Mouse (Mus musculus) neural tube, embryonic 15.5 days (tissue): Measurements from ENCODE around the gene Atp13a5. TPM values are rescaled to one million over a fixed set of nuclear protein-coding genes. Genes with fewer than 3 reads are reported as not detected.

Experiments
- ATAC-seq: fragments of 200-750 bp; cut with Nextera tagmentation; 2 replicates; pipeline ENCODE4 v1.8.0; 2017; ENCODE audit warnings: mild to moderate bottlenecking, moderate TSS enrichment, moderate library complexity; ENCODE audit not compliant: low FRiP score
- H3K27ac ChIP-seq: fragments of 300-500 bp; sonication (generic); replicated peaks from 2 replicates; pipeline ENCODE4 v1.5.1; 2015; ENCODE audit warnings: mild to moderate bottlenecking, inconsistent platforms
- H3K27me3 ChIP-seq: fragments of 300-500 bp; sonication (generic); replicated peaks from 2 replicates; pipeline ENCODE4 v1.6.1; 2015; ENCODE audit warnings: inconsistent platforms
- H3K36me3 ChIP-seq: fragments of 300-500 bp; sonication (generic); 2 replicates; pipeline ENCODE4 v1.6.1; 2015; ENCODE audit warnings: inconsistent platforms
- H3K4me1 ChIP-seq: fragments of 300-500 bp; sonication (generic); 2 replicates; pipeline ENCODE4 v1.6.1; 2015; ENCODE audit warnings: inconsistent platforms
- H3K4me2 ChIP-seq: fragments of 300-500 bp; sonication (generic); 2 replicates; pipeline ENCODE4 v1.6.1; 2015; ENCODE audit warnings: inconsistent platforms, mild to moderate bottlenecking, moderate library complexity
- H3K4me3 ChIP-seq: fragments of 300-500 bp; sonication (generic); replicated peaks from 2 replicates; pipeline ENCODE4 v1.5.1; 2015; ENCODE audit warnings: mild to moderate bottlenecking, inconsistent platforms
- H3K9ac ChIP-seq: fragments of 300-500 bp; sonication (generic); replicated peaks from 2 replicates; pipeline ENCODE4 v1.6.1; 2015; ENCODE audit warnings: mild to moderate bottlenecking, inconsistent platforms
- H3K9me3 ChIP-seq: fragments of 300-500 bp; sonication (generic); replicated peaks from 2 replicates; pipeline ENCODE4 v1.6.1; 2016; ENCODE audit warnings: inconsistent platforms
- WGBS: fragments of 180-500 bp; shearing (Covaris S2); methylation state at CpG from one replicate; pipeline ENCODE4 v1.1.7; 2015; ENCODE audit warnings: mixed read lengths; 5-methylcytosine and 5-hydroxymethylcytosine counted together
- polyA plus RNA-seq: library from polyadenylated mRNA; unstranded; fragments of >200 nt; fragmentation: Nextera tagmentation; extraction: Ambion mirVana; gene quantifications from 2 replicates; pipeline ENCODE4 v1.2.1, GENCODE M21; 2015

Atp13a5 gene
- polyA plus RNA-seq: 1.0 and 1.4 TPM in 2 replicates

DNA sequence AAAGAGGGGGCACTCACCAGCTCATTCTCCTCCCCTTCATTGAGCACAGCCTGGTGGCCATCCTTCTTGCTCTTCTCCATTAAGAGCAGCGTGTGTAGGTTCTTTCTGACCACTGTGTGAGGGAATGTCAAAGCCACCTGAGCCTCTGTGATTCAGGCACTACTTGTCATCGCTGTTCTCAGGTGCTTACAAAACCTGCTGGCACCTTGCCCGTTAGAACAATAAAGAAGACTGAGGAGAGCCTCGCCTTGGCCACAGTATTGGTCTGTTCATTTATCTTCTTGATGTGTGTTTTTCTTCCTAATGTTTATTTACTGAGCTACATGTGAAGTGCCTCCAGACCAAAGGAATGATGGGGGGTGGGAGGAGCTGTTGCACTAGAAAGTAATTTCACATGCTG is at the start of gene Atp13a5:
TSS of gene Atp13a5 (minus strand) at position 275 of the 400 bp plus-strand sequence.
- H3K36me3 ChIP-seq: no peaks in the 10 kb centered on the region
- H3K9ac ChIP-seq: no peak within 1 kb of the TSS
- WGBS: 76% methylated on average over 4 of the region's 4 CpGs
- no peaks in the 10 kb centered on the region for H3K9me3 ChIP-seq
- no peak within 1 kb of the TSS for H3K4me2 ChIP-seq
- no peak within 1 kb of the TSS for H3K27ac ChIP-seq
- no peaks in the 10 kb centered on the region for H3K27me3 ChIP-seq
- H3K4me1 ChIP-seq: no peaks in the 10 kb centered on the region
- H3K4me3 ChIP-seq: no peak within 1 kb of the TSS
- ATAC-seq: no peak

DNA sequence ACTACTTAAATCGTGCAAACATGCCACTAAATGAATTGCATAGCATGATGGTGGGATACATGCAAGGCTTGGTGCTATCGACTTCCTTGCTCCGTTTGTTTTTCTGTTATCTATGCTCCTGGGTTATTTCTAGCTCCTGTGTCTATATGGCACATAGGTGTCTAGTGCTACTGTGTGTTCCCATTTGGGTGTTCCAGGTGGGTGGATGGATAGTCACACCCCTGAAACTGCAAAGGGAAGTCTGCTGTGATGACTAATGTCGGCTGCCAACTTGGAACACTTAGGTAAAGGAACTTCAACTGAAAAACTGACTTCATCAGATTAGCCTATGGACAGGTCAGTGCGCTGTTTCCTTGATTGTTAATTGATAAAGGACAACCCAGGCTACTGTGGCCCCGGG is 36.3 kb upstream of the Atp13a5 start:
- H3K9me3 ChIP-seq: no peaks in the 10 kb centered on the region
- H3K27ac ChIP-seq: no peak overlapping the region
- ATAC-seq: no peak
- no peaks in the 10 kb centered on the region for H3K36me3 ChIP-seq
- 91% methylated on average over 6 of the region's 6 CpGs for WGBS
- no peaks in the 10 kb centered on the region for H3K27me3 ChIP-seq
- no peak overlapping the region for H3K4me3 ChIP-seq
- H3K4me1 ChIP-seq: no peaks in the 10 kb centered on the region
- H3K9ac ChIP-seq: no peak overlapping the region
- no peak overlapping the region for H3K4me2 ChIP-seq

DNA sequence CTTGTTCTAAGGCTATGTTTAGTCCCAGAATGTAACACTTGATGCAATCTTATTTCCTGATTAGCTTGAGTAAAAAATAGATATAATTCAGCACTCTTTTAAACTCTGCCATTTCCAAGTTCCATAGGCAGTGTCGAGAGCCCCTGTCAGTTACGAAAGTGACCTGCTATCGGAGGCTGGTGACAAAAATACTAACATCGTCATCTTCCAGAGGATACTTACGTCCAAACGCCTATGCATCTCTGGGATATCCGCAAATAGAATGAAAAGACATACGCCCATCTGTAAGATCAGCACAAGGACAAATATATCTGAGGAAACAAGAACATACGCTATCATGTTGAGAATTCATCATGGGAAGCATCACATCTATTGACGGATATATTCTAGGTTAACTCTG is 28.8 kb upstream of the Atp13a5 start:
- ATAC-seq: no peak
- no peak overlapping the region for H3K27ac ChIP-seq
- H3K36me3 ChIP-seq: no peaks in the 10 kb centered on the region
- WGBS: 93% methylated on average over 10 of the region's 10 CpGs
- no peaks in the 10 kb centered on the region for H3K4me1 ChIP-seq
- no peaks in the 10 kb centered on the region for H3K27me3 ChIP-seq
- no peak overlapping the region for H3K9ac ChIP-seq
- H3K9me3 ChIP-seq: no peaks in the 10 kb centered on the region
- no peak overlapping the region for H3K4me3 ChIP-seq
- H3K4me2 ChIP-seq: no peak overlapping the region

DNA sequence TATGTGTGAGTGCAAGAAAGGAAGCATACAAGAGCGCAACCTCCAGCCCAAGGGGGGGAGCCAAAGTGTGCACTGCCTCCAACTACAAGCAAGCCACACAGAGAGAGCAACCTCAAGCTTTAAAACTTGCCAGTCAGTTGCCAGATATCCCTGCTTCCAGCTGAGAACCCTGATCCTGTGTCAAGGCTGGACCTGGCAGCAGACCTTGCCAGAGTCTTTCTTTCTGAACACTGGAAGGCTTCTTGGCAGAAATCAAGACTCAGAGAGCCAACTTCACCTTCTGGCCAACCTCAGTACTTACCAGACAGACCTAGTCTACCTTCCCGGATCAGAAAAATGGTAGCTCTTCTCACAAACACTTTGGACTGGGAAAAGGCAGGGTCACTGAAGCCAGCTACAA is 20.5 kb upstream of the Atp13a5 start:
- H3K27ac ChIP-seq: no peak overlapping the region
- 94% methylated on average over 2 of the region's 2 CpGs for WGBS

DNA sequence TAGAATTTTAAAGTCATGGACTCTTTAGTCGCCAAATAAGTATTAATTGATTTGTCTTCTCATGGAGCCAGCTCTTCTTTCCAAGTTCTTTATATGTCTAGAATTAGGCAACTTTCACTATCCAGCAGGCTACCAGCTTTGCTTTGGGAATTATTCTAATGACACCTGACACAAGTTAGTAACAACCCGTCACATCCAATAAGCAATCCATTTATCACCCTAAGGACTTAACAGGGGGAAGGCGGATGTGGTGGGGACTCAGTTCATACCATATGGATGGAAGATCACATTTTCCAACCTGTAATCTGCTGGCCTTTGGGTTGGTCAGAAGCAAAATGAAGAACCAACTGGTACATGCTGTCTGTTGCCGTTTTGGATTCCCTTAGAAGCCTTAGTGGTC is 6.2 kb upstream of the Atp13a5 start:
- no peak overlapping the region for H3K4me2 ChIP-seq
- H3K27ac ChIP-seq: no peak overlapping the region
- H3K27me3 ChIP-seq: no peaks in the 10 kb centered on the region
- ATAC-seq: no peak
- H3K9me3 ChIP-seq: no peaks in the 10 kb centered on the region
- H3K4me3 ChIP-seq: no peak overlapping the region
- H3K4me1 ChIP-seq: 0 out of 2 replicates have a peak, but pooled peaks cover 3% of the 10 kb centered on the region
- no peaks in the 10 kb centered on the region for H3K36me3 ChIP-seq
- no peak overlapping the region for H3K9ac ChIP-seq
- 91% methylated on average over 4 of the region's 4 CpGs for WGBS

More for the DNA sequence above, 20.5 kb upstream of the Atp13a5 start:
- Histone ChIP-seq H3K36me3 (no peaks in the 10 kb centered on the region), H3K4me3 (no peak overlapping the region), H3K4me2 (no peak overlapping the region), H3K27me3 (no peaks in the 10 kb centered on the region), H3K9ac (no peak overlapping the region), H3K4me1 (no peaks in the 10 kb centered on the region), H3K9me3 (no peaks in the 10 kb centered on the region)
- no peak for ATAC-seq

DNA sequence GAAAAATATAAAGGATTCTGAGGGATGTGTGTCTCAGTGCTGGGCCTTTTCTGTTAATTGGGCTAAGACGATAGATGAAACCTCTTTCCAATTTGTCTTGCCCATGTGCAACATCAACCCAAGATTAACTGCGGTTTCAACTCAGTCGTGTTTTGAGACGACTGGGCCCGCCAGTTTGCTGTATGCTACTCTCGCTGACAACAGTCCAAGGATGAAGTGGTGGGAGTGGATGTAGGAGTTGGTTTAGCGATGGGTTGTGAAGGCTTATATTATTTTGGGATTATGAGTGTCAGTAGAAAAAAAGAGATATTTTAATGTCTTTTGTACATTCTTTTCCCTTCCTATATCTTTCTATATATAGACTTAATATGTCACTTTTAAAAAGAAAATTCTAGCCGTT is 3.9 kb downstream of the Atp13a5 start:
- Histone ChIP-seq H3K9me3 (no peaks in the 10 kb centered on the region), H3K4me1 (no peaks in the 10 kb centered on the region), H3K27me3 (no peaks in the 10 kb centered on the region), H3K4me3 (no peak overlapping the region), H3K36me3 (no peaks in the 10 kb centered on the region), H3K9ac (no peak overlapping the region), H3K27ac (no peak overlapping the region), H3K4me2 (no peak overlapping the region)
- no peak for ATAC-seq
- WGBS: 89% methylated on average over 8 of the region's 8 CpGs

DNA sequence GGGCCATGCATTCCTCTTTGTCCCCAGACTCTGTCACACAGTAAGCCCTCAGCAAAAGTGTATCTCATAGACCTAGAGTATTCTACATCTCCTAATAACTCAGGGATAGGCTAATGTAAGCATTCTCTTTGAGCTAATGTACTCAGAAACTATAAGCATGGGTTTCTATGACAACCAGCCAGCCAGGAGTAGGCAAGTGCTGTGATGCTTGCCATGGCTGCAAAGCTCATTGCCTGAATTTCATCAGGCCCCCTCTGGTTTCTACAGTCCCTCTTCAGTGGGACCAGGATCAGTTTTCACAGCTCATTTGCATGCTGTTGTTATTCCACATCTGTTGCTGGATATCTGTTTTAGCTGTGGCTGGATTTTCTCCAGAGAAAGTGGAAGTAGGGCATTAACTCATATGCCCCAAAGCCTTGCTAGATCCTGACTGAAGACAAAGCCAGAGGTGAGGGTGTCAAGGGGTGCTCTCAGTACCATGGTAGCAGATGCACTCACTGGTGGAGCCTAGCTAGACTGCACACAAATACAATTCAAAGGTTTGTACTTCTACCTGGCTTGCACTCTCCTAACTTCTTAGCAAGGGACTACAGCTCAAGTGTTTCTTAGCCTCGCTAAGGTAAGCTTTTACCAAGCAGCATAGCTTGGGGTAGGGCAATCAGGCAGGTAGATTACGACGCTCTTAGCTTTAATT is 47.0 kb downstream of the Atp13a5 start:
- 79% methylated on average over 3 of the region's 3 CpGs for WGBS
- H3K4me2 ChIP-seq: peak overlapping the region; percentile 22; the same call in 1 of the 2 replicates
- ATAC-seq: peak; percentile 92
- H3K27me3 ChIP-seq: no peaks in the 10 kb centered on the region
- no peaks in the 10 kb centered on the region for H3K36me3 ChIP-seq
- H3K9ac ChIP-seq: no peak overlapping the region
- peaks cover 14% of the 10 kb centered on the region for H3K4me1 ChIP-seq
- no peaks in the 10 kb centered on the region for H3K9me3 ChIP-seq
- H3K4me3 ChIP-seq: no peak overlapping the region
- H3K27ac ChIP-seq: peak overlapping the region; percentile 80

DNA sequence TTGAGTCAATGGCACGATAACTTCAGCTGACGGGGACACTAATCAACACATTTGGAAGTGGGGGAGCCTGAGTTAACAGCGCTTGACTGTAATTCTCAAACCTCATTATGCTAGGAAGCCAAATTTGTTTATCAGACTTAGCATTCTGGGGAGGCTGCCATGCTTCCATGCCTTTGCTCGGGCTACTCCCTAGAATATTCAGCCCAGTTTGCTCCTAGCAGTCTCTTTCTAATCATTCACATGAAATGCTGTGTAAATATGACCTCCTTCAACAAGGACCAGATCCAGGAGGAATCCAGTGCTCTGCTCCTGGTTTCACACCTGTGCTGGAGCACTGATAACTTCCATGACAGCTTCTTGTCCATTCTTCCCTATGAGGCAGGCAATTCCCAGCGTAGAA is 47.6 kb downstream of the Atp13a5 start:
- 60% methylated on average over 5 of the region's 5 CpGs for WGBS
- no peak overlapping the region for H3K4me3 ChIP-seq
- peak overlapping the region; percentile 80 for H3K27ac ChIP-seq
- peak overlapping the region; percentile 22; the same call in 1 of the 2 replicates for H3K4me2 ChIP-seq
- no peak overlapping the region for H3K9ac ChIP-seq
- ATAC-seq: peak; percentile 69
- H3K4me1 ChIP-seq: peaks cover 14% of the 10 kb centered on the region
- H3K9me3 ChIP-seq: no peaks in the 10 kb centered on the region
- no peaks in the 10 kb centered on the region for H3K27me3 ChIP-seq
- H3K36me3 ChIP-seq: no peaks in the 10 kb centered on the region

DNA sequence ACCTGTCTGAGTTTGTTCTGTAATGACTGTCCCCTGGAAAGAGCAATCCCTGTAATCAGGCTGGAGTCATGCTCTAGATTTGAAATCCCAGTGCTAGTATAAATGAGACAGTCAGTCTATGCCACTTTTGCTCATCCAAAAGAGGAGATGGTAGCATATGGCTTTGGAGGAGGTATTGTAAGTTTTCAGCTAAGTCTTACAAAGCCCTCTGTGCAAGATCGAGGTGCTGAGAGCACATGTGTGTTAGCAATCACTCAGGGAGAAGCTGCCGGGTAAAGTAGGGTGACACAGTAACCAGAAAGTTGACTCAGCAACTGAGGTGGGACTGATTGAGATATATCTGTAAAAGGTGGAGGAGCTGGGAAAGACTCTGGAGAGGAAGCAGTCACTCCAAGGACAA is 49.3 kb downstream of the Atp13a5 start:
- Histone ChIP-seq H3K27me3 (no peaks in the 10 kb centered on the region), H3K36me3 (no peaks in the 10 kb centered on the region), H3K4me2 (no peak overlapping the region), H3K4me3 (no peak overlapping the region), H3K9me3 (no peaks in the 10 kb centered on the region), H3K9ac (no peak overlapping the region), H3K27ac (no peak overlapping the region), H3K4me1 (peaks cover 17% of the 10 kb centered on the region)
- ATAC-seq: no peak
- 94% methylated on average over 2 of the region's 2 CpGs for WGBS

DNA sequence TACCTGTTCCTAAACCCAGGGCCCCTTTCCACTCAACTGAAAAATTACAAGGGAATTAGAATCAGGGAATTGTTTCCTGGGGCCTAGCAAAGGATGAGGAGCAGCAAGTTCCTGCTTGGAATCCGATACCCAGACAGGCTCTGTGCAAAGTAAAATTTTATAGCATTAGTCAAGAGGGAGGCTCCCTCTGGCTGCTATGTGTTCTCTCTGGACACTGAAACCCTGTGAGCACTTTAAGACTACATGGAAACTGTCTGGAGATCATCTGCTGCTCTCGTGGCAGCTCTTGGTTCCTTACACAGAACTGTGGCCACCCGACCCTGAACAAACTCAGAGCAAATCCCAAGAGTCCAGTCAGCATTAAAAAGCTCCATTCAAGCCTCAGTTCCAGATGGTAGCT is 50.6 kb downstream of the Atp13a5 start:
- WGBS: 55% methylated on average over 3 of the region's 3 CpGs
- H3K4me2 ChIP-seq: no peak overlapping the region
- no peaks in the 10 kb centered on the region for H3K36me3 ChIP-seq
- no peak for ATAC-seq
- no peak overlapping the region for H3K9ac ChIP-seq
- no peak overlapping the region for H3K27ac ChIP-seq
- no peaks in the 10 kb centered on the region for H3K9me3 ChIP-seq
- H3K27me3 ChIP-seq: no peaks in the 10 kb centered on the region
- peaks cover 17% of the 10 kb centered on the region for H3K4me1 ChIP-seq
- H3K4me3 ChIP-seq: no peak overlapping the region

DNA sequence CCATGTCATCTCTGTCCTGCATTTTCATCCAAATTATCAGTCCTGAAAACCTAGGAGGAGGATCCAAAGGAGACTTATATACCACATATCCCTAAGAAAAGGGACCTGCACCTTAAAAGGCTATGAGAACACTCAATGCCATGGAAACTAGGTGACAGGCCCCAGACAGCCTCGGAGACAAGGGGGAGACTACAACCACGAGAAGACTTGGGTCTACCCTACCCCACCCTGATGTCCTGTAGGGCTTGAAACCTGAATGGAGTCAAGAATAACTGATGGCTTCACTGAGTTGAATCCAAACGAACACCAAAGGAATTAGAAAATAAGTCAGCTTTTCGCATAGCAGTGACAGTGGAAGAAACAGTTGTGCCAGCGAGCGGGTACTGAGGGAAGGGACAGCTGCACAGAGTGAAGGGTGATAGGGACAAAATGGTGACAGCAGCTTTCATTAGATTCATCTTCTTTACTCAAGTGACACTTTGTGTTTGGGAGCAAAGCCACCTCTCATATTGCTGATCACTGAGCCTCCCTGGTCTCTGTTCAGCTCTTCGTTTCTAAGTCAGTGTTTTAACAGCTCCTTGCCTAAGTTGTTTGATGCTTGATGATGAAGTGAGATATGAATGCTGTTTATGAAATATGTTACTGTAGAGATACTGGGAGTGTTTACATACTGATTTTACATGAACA is 53.2 kb downstream of the Atp13a5 start:
- Histone ChIP-seq H3K4me2 (no peak overlapping the region), H3K27ac (no peak overlapping the region), H3K4me3 (no peak overlapping the region), H3K4me1 (peaks cover 3% of the 10 kb centered on the region; the same call in 1 of the 2 replicates), H3K27me3 (no peaks in the 10 kb centered on the region), H3K9me3 (no peaks in the 10 kb centered on the region), H3K36me3 (no peaks in the 10 kb centered on the region), H3K9ac (no peak overlapping the region)
- 82% methylated on average over 7 of the region's 7 CpGs for WGBS
- no peak for ATAC-seq

DNA sequence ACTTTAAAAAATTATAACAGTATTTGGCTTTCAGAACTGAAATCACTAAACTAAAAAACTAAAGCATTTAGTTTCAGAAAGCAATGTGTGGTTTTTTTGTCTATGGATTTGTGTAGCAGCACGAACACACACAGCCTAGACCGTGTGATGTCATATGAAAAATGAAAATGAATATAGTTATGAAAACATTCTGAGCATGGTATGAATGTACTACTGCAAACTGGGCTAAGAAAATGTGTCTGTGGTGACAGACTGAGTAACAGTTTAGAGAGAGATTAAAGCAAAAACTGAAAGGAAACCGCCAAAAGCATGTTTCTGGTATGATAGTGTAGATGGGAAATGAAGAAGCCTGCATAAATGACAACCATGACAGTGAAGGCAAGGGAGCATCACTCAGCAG is 57.8 kb downstream of the Atp13a5 start:
- H3K4me2 ChIP-seq: no peak overlapping the region
- no peak overlapping the region for H3K9ac ChIP-seq
- no peaks in the 10 kb centered on the region for H3K27me3 ChIP-seq
- no peaks in the 10 kb centered on the region for H3K36me3 ChIP-seq
- ATAC-seq: no peak
- WGBS: 88% methylated on average over 3 of the region's 3 CpGs
- no peak overlapping the region for H3K27ac ChIP-seq
- H3K4me1 ChIP-seq: peaks cover 3% of the 10 kb centered on the region; the same call in 1 of the 2 replicates
- no peaks in the 10 kb centered on the region for H3K9me3 ChIP-seq
- no peak overlapping the region for H3K4me3 ChIP-seq
